Mouse (Mus musculus) embryo, embryonic 10.5 days (tissue): Measurements from ENCODE around the gene Hba-a1.
A peak's percentile ranks its signal among the peaks of the same experiment; 100 is the strongest.
"Not testable (repeated sequence)": the region's sequence is repeated elsewhere in the genome, so short reads cannot be mapped to it uniquely, and the experiment has no call there.

Source experiments
- DNase-seq: peaks from one replicate; pipeline ENCODE4 v3.0.0-alpha.2; 2015; ENCODE audit warnings: low spot score

The Hba-a1 gene

DNA sequence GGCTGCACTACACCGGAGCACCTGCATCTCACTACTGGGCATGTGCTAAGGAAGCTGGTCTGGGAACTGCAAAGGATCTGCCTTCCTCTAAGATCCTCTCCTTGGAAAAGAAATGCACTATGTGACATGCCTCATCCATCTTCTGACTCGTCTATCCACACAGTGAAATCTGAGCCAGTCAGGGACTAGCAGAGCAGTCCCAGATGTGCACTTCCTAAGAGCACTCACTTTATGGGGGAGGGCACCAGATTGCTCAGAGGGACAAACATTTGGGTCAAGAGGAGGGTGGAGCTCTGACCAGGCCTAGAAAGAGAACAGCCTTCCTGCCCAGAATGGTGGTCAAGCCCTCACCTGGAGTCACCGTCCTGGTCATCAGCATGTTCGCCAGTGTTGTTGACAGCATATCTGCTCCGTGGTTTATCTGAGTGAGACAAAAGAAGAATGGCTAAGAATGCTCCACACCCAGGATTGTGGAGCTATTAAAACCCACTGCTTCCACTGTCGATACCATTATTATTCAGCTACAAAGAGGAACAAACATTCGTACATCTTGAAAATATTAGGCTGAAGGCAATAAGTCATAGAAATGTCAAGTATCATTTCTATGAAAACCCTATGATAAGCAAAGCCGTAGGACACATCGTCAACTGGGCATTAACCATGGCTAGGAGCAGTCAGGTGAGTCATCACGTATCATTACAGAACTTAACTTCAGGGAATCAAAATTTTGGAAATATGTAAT is 20.5 kb upstream of the Hba-a1 start:
- DNase-seq = peak; percentile 63

DNA sequence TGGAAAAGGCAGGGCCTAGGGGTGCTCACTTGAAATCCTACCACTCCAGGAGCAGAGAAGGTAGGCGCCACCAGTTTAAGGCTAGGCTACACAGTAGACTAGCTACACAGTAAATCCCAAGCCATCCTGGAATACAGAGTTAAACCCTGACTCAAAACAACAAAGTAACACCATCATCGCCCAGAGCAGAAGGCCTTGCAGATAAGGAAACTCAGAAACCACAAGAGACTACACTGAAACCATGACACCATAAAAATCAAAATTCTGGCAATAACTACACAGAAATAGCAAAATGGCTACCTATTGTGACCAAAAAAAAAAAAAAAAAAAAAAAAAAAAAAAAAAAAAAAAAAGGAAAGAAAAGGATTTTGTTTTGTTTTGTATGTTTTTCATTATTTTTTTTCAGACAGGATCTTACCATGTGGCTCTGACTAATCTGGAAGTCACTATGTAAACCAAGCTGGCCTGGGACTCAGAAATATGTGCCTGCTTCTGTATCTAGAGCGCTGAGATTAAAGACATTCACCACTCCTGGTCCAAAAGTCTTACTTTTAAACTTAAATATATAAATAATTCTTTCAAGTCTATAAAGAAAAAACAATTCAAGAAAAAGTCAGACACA is 18.1 kb upstream of the Hba-a1 start:
- DNase-seq = no peak

DNA sequence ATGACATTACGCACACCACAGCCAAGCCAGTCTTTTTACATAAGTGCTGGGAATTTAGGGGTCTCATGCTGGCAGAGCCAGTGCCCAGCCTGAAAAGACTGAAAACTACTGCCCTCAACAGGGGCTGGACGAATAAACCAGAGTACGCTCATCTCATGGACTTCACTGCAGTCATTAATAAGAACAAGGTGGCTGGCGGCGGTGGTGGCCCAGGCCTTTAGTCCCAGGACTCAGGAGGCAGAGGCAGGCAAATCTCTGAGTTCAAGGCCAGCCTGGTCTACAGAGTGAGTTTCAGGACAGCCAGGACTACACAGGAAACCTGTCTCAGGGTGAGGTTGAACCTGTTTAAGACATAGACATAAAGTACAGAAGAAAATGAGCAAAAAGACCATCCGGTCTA is 17.1 kb upstream of the Hba-a1 start:
- no peak for DNase-seq

DNA sequence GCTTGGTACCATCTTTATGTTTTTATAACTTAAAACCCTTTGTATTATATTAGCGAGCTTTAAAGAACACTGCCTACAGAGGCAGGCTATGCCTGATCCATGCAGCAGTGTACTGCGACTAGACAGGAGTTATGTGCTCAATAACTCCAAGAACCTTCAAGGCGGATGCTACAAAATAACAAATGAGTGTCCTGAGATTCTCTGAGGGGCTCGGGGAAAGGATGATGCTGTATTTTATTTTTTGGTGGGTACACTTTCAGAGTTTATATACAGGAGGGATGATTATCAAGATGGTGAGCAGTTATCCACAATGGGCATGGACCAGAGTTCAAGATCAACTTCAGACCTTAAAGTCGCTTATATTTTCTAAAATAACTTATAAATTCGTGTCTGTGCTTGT is 16.5 kb upstream of the Hba-a1 start:
- DNase-seq = peak; percentile 25

DNA sequence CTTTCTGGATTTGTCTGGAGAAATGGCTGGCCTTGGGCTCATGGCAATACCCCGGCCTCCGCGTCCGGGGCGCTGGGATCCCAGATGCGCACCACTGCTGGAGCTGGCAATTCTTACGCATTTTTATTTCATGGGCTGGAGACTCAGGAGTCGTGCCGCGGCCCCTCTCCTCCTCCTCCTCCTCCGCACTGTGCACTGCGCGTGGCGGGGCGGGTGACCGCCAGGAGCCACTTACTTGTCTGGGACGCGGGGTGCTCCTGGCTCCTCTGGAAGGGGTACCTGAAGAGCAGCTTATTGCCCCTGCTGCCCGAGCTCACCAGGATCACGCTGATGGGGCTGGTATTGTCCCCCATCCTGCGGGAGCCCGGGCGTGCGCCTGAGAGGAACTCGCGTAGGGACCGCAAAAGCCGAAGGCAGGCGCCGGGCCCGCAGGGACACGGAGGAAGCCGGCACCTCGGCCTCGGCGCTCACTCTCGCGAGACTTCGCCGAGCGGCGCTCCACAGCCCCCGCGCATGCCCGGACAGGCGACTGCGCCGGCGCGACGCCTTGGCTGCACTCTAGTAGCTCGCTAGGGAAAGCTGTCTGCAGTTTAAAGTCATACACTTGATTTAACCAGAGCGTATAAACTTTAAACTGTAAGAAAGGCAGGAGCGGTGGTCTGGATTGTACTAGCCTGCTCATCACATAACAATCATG is 16.0 kb upstream of the Hba-a1 start, which contains the start of gene Nprl3:
Nprl3 (minus strand) TSS at position 520 of the 697 bp plus-strand sequence.
- DNase-seq = peak; percentile 95

DNA sequence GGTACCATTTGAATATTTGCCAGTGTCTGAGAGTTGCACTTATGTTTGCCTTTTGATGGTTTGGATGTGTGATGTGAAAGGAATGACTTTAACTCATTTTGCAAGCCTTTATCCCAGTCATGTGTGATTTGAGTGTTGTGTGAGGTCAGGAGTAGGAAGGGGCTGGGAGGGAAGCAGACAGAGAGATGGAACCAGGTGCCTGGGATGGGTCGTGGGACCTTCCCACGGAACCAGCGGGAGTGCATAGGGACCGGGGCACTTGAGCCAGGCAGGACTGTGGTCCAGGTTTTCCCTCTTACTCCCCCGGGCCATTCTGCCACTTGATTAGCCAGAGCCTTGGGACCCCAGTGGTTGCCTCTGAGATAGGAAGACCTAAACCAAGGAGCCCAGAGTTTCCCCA is 15.3 kb upstream of the Hba-a1 start:
- peak; percentile 18 for DNase-seq

DNA sequence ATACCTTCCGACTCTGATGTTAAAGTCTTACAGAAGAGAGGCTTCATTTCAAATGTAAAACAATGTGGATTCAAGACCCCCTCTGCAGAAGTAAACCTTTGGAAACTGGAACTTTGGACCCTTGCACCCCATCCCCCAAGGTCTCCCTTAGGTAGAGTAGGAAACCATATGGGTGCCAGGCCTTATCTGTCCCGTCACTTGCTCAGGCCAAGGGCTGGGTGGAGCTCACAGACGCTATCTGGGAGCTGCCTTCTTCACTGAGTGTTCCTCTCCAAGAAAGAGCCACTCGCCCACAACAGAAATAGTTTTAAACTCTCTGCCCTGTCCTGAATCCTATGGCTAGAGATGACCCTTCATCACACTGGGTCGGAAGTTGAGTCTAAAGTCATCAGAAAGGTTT is 14.4 kb upstream of the Hba-a1 start:
- DNase-seq = no peak

DNA sequence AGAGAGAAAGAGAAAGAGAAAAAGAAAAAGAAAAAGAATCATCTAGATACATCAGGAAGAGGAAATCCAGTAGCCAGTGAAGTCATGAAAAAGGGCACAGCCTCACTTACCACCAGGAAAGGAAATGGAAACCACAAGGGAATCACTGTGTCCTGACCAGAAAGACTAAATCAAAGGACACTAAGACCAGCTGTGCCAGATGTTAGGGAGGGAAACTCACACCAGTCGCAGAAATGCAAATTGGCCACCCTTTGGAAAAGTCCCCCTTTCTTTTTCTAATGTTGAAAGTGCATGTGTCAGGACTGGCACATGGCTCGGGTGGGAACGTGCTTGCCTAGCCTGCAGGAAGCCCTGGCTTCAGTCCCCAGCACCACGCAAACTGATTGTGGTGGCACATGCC is 12.1 kb upstream of the Hba-a1 start:
- no peak for DNase-seq

DNA sequence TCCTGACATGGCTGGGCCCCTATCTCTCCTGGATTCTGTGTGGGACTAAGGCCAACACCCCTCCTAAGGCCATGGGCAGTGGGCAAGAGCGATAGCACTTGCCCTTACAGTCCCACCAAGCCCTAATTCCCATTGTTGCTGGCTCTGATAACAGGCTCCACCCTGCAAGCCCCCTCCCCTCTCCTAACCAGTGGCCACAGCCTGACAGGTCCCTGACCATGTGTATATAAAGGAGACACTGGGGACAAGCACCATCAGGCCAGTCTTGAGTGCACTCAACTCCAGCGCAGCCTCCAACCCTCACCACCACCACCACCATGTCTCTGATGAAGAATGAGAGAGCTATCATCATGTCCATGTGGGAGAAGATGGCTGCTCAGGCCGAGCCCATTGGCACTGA is 7.0 kb upstream of the Hba-a1 start, which contains the start of gene Hba-x:
Hba-x (plus strand) TSS at position 54 of the 400 bp plus-strand sequence.
- no peak for DNase-seq

DNA sequence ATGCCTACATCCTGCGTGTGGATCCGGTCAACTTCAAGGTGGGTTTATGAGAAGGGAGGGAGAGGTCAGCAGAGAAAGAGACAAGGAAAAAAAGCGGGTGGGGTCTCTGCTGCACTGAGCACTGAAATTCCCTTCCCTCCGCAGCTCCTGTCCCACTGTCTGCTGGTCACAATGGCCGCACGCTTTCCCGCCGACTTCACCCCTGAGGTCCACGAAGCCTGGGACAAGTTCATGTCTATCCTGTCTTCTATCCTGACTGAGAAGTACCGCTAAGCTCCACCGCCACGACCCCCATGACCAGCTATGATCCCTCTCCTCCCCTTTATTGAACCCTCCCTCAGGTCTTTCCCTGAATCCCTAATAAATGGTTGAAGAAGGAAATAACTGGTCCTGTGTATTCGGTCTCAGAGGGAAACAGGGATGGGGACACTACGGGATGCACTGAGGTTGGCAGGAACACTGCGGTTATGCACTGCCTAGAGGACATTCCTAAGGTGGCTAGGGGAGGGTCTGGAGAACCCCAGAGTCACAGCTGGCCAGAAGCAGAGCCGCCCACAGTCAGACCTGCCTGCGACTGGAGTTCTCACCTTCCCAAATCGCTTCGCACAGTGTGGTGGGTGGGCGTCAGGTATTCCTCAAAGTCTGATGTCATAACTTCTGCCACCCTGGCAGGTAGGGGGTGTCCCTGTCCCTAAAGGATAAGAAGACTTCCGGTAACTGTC is 5.4 kb upstream of the Hba-a1 start:
- DNase-seq = no peak

DNA sequence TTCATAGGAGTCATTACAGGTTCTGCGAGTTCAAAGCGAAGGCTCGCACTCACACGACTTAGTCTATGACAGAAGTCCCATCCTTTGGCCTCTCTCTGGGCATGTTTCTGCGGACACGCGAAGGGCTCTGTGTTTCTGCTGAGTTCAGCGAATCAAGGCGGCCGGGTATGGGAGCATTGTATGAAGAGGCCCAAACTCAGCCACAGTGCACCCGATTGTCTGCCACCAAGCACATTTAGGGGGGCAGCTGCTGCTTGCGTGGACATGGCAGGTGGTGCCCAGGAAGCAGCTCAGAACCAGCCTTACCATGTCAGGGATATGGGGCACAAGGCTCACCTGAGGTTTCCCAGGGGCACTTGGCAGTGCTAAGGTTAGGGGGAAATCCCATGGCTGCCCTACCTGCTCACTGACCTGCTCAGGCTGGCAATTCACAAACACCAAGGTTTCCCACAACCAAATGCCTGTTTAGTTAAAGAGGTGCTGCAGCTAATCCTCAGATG is 4.8 kb upstream of the Hba-a1 start:
- no peak for DNase-seq

DNA sequence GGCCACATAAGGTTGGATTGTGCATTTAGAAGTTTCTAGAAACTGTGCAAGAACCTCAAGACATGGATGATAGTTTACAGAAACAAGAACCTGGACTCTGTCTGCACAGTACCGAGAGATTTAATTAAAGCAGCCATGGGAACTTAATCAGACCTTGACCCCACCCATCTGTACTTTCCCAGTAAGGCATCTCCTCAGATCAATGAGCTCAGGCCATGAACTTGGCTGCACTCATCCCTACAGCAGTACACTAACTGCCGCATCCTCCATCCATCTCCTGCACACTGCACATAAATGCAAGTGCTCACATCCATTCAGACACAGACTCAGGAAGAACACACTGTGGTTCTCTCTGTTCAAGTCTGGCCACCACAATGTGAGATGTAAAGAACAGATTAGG is 2.7 kb upstream of the Hba-a1 start:
- no peak for DNase-seq

DNA sequence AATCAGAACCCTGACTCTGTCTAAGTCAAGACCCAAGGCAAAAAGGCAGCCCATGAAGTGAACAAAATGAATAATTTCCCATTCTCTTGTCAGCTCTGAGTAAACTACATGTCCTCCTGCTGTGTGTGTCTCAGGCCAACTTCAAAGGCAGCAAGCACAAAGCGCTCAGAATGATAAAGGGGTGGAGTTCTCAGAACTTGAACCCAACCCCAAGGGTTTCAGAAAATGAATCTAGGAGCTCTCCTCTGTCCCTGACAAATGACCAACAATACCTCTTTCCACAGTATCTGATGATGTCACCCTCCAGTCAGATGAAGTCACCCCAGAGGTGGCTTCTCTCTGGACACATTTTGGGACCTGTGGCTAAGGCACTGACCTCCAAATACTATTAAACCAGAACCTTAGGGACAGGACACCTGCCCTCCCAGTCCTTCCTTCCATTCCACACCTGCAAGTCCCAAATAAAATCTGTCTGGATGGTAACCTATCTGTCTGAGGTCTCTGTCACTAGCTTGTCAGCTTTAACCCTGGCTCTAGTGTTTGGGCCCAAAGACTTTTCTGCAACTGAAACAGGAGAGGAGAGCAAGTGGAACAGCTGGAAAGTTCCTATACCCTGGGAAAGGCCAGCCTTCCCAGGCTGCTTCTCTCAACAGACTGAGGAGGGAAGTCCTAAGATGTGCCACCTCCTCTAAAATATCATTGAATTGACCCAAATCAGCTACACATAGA is 1.7 kb upstream of the Hba-a1 start:
- no peak for DNase-seq

DNA sequence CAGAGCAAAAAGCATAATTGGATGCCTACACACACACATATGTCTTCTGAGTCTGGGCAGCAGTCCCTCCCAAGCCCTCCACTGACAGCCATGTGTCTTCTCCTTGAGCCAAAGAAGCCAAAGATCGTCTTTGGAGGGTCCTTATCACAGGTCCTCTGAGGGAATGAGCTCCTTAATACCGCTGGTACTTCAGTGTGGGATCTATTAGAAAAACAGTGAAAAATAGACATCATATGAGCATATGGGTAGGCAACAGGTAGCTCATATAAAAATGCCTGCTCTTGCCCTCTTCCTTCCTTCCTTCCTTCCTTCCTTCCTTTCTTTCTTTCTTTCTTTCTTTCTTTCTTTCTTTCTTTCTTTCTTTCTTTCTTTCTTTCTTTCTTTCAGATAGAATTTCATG is 1.3 kb downstream of the Hba-a1 start:
- not testable (repeated sequence) for DNase-seq

DNA sequence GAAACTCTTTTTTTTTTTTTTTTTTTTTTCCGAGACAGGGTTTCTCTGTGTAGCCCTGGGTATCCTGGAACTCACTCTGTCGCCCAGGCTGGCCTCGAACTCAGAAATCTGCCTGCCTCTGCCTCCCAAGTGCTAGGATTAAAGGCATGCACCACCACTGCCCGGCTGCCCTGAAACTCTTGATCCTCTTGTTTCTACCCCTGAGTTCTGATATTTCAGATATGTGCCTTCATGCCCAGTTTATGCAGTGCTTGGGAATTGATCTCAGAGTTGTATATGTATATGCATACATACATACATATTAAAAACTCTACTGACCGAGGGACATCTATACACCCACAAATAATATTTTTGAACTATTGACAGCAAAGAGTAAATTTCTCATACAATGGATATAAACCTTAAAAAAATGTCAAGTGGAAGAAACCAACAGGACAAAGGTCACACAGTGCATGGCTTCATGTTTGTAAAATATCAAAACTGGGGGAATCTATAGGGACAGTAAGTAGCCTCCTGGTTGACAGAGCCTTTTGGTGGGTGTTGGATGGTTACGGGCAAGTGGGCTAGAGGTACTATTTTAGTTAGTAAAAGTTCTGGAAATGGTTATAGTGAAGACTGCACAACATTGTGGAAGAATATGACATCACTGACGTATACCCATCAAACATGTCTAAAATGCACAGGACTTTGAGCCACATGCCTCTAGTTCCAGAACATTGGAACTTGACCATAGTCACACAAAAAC is 1.9 kb downstream of the Hba-a1 start:
- DNase-seq = no peak

DNA sequence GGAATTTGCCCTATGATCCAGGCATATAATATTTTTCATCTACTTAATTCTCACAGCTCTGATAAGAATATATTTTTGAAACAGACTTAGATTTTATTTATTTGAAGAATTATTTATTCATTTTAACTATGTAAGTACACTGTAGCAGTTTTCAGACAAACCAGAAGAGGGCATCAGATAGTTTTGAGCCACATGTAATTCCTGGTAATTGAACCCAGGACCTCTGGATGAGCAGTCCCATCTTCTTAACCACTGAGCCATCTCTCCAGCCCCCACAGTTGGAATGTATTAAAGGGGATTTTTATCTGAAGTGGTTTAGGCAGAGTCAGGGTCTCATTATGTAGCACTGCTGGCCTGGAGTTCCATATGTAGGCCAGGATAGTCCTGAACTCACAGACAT is 2.6 kb downstream of the Hba-a1 start:
- DNase-seq = not testable (repeated sequence)

DNA sequence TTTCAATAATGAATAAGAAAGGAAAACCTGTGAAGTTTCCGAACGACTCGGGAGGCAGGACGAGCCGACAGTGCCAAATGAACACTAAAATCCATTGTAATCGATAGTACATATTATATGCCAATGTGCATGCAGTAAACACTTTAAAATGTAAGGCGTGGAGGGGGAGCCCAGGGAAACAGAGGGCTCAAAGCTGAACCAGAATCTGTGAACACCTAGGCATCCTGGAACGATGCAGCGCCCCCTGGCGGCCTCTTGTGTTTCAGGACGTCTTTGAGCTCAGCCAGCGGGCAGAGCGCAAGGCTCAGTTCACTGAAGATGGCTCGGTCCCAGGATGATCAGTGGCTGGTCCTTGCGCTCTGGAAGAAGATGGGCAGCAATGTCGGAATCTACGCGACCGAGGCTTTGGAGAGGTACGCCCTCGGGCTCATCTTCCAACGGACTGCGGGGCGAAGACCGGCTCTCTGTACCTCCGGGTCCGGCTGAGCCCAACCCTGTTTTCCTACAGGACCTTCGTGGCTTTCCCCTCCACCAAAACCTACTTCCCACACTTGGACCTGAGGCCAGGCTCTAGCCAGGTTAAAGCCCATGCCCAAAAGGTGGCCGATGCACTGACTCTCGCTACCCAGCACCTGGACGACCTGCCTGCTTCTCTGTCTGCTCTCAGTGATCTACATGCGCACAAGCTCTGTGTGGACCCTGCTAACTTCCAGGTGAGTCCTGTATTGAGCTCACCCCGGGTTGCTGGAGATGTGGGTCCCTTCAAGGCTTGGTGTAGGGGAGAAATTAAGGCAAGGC is 3.6 kb downstream of the Hba-a1 start, which contains the start of gene Hbq1b:
Hbq1b (plus strand) TSS at position 271 of the 798 bp plus-strand sequence.
- peak; percentile 74 for DNase-seq

DNA sequence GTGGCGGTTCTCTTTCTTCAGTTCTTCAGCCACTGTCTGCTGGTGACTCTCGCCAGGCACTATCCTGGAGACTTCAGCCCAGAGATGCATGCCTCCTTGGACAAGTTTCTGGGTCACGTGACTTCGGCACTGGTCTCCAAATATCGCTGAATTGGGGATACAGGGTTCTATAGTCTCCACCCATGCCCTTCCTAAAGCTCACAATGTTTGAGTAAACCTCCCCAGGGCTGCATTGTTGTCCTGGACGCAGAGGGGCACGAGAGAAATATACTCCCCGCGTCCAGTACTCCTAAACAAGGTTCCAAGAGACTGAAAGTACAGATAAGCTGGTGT is 4.1 kb downstream of the Hba-a1 start:
- no peak for DNase-seq

DNA sequence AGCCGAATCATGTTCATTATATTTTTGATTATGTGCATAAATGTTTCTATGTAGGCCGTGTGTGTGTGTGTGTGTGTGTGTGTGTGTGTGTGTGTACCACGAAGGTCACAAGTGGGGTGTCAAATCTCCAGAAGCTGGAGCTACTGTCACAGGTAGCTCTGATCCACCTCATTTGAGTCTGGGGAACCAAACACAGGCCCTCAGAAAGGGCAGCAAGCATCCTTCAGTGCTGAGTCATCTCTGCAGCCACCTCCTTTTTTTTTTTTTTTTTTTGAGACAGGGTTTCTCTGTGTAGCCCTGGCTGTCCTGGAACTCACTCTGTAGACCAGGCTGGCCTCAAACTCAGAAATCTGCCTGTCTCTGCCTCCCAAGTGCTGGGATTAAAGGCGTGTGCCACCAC is 9.5 kb downstream of the Hba-a1 start:
- DNase-seq = not testable (repeated sequence)

DNA sequence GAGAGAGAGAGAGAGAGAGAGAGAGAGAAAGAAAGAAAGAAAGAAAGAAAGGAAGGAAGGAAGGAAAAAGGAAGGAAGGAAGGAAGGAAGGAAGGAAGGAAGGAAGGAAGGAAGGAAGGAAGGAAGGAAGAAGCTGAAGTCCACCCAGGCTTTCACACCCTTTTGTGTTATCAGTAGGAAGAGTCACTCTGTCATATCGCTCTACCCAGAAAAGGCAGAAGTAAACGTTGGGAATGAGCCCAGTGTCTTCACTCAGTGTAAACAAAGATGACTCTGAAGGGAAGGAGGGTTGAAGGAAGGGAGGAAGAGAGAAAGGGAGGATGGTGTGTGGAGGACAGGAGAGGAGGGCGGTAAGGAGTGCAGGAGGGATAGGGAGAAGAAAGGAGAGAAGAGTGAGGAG is 10.2 kb downstream of the Hba-a1 start:
- not testable (repeated sequence) for DNase-seq
